Mouse (Mus musculus) left cerebral cortex, adult 11 months (tissue): ENCODE measurements at regions not wholly inside any gene's neighbourhood (a gene's known extent, or its start where the extent isn't known, plus 50 kb on each side); places are given as distances from the start of the nearest gene placed in this dataset.

Experiments
- DNase-seq: peaks from one replicate; pipeline ENCODE4 v3.0.0; 2022; ENCODE audit warnings: low spot score

GRCm38 (mm10) chr15:36888351-36889069, 119.1 kb downstream of the Zfp706 start:
- no peak for DNase-seq

GRCm38 (mm10) chr15:36884671-36885365, 122.8 kb downstream of the Zfp706 start:
- DNase-seq: no peak

- DNase-seq: no peak
Measured at GRCm38 (mm10) chr15:36884074-36884473, 123.5 kb downstream of the Zfp706 start.

- DNase-seq: no peak
Measured at GRCm38 (mm10) chr15:36883156-36883555, 124.4 kb downstream of the Zfp706 start.

- no peak for DNase-seq
Measured at GRCm38 (mm10) chr15:36881576-36881975, 126.0 kb downstream of the Zfp706 start.

GRCm38 (mm10) chr15:36880602-36881001, 127.0 kb downstream of the Zfp706 start:
- DNase-seq: no peak

GRCm38 (mm10) chr15:36879587-36879986, 128.0 kb downstream of the Zfp706 start:
- DNase-seq: no peak

- DNase-seq: no peak
Measured at GRCm38 (mm10) chr15:36878960-36879359, 128.6 kb downstream of the Zfp706 start.

- DNase-seq: no peak
Measured at GRCm38 (mm10) chr15:36878276-36878675, 129.3 kb downstream of the Zfp706 start.

- no peak for DNase-seq
Measured at GRCm38 (mm10) chr15:36877501-36877900, 130.1 kb downstream of the Zfp706 start.

GRCm38 (mm10) chr15:36875980-36876778, 131.4 kb downstream of the Zfp706 start:
- no peak for DNase-seq

- no peak for DNase-seq
Measured at GRCm38 (mm10) chr15:36874555-36874954, 133.0 kb downstream of the Zfp706 start.

- DNase-seq: no peak
Measured at GRCm38 (mm10) chr15:36873884-36874243, 133.7 kb downstream of the Zfp706 start.

GRCm38 (mm10) chr15:36873058-36873883, 134.3 kb downstream of the Zfp706 start:
- DNase-seq: no peak

- no peak for DNase-seq
Measured at GRCm38 (mm10) chr15:36872566-36872965, 135.0 kb downstream of the Zfp706 start.

GRCm38 (mm10) chr15:36870717-36871116, 136.9 kb downstream of the Zfp706 start:
- no peak for DNase-seq

GRCm38 (mm10) chr15:36870094-36870493, 137.5 kb downstream of the Zfp706 start:
- DNase-seq: no peak

GRCm38 (mm10) chr15:36866088-36866487, 141.5 kb downstream of the Zfp706 start:
- no peak for DNase-seq

GRCm38 (mm10) chr15:36865332-36865731, 142.2 kb downstream of the Zfp706 start:
- DNase-seq: no peak

GRCm38 (mm10) chr15:36864046-36864445, 143.5 kb downstream of the Zfp706 start:
- no peak for DNase-seq

GRCm38 (mm10) chr15:36858711-36859110, 148.9 kb downstream of the Zfp706 start:
- DNase-seq: no peak

GRCm38 (mm10) chr15:36857622-36858021, 150.0 kb downstream of the Zfp706 start:
- no peak for DNase-seq
